Mouse (Mus musculus) E14TG2a.4 (cell line): ENCODE data around the gene Tssk2.

Experiments
- H3K27me3 ChIP-seq: 2 replicates; pipeline ENCODE4 v1.6.1; 2014; ENCODE audit warnings: low read length, control low read depth; ENCODE audit not compliant: insufficient read depth
- H3K36me3 ChIP-seq: 2 replicates; pipeline ENCODE4 v1.6.1; 2014; ENCODE audit warnings: low read length, control low read depth; ENCODE audit not compliant: insufficient read depth
- H3K4me1 ChIP-seq: replicated peaks from 2 replicates; pipeline ENCODE4 v1.6.1; 2014; ENCODE audit warnings: low read depth, low read length, control low read depth
- H3K4me3 ChIP-seq: replicated peaks from 2 replicates; pipeline ENCODE4 v1.5.1; 2014; ENCODE audit warnings: mild to moderate bottlenecking, low read length
- H3K9me3 ChIP-seq: 2 replicates; pipeline ENCODE4 v1.6.1; 2014; ENCODE audit warnings: low read length, control low read depth
- CTCF ChIP-seq: conservative IDR thresholded peaks from 2 replicates; pipeline ENCODE4 v1.5.1; 2014; ENCODE audit warnings: low read length
- NANOG ChIP-seq: IDR thresholded peaks from 2 replicates; pipeline ENCODE4 v1.6.1; 2014; ENCODE audit warnings: borderline replicate concordance, low read length, mixed read lengths
- POU5F1 ChIP-seq: IDR thresholded peaks from 2 replicates; pipeline ENCODE4 v1.6.1; 2014; ENCODE audit warnings: low read length, borderline replicate concordance

The Tssk2 gene

GRCm38 (mm10) chr16:17898462-17898861 is at the start of gene Tssk2, which contains the start of gene Dgcr2:
Gene Tssk2 (plus strand): TSS chr16:17898637.
Gene Dgcr2 (minus strand): TSS chr16:17898562.
- Histone ChIP-seq H3K27me3 (peaks cover 14% of the 10 kb centered on the region; the same call in 1 of the 2 replicates), H3K4me3 (no peak within 1 kb of the TSS), H3K4me1 (no peaks in the 10 kb centered on the region), H3K9me3 (no peaks in the 10 kb centered on the region), H3K36me3 (peaks cover 42% of the 10 kb centered on the region)
- TF ChIP-seq NANOG (no peak), CTCF (no peak)

DNA sequence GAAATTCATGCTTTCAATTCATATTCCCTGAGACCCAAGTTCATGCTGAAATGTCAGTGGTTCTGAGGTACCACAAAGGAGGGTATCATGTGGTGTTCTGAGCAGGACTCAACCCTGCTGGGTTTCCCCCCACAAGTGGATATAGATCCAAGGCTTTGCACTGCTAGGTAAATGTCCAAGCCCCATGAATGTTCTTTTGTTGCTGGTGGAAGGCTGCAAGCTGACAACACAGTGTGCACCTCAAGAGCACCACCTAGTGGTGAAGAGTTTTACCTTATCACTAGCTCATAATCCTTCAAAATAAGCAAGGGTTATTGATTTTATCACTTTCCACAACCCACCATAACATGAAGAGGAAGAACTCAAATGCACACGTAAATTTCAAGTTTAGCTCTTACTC is 49.5 kb upstream of the Tssk2 start:
- H3K9me3 ChIP-seq = peaks cover 5% of the 10 kb centered on the region
- H3K36me3 ChIP-seq = peaks cover 95% of the 10 kb centered on the region
- no peaks in the 10 kb centered on the region for H3K27me3 ChIP-seq
- no peak overlapping the region for H3K4me3 ChIP-seq
- 0 out of 2 replicates have a peak, but pooled peaks cover 3% of the 10 kb centered on the region for H3K4me1 ChIP-seq
- TF ChIP-seq NANOG (no peak), CTCF (peak; percentile 71), POU5F1 (no peak)

DNA sequence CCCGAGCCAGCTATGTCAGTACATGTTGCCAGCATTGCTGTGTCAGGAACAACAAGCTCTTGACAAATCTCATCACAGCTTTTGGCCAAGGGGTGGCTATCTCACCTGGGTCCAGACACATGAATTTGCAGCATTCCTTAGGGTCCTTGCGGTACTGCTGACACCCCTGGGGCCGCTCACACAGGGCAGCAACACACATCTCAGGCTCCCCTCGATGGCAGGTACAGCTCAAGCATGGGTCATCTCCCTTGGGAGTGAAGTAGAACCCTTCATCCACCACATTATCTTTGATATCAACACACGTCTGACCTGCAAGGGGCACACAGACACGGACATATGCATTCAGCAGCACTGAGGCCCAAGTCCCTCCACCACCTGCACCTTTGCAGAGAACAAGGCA is 49.0 kb upstream of the Tssk2 start:
- Histone ChIP-seq H3K27me3 (no peaks in the 10 kb centered on the region), H3K4me1 (0 out of 2 replicates have a peak, but pooled peaks cover 3% of the 10 kb centered on the region), H3K36me3 (peaks cover 95% of the 10 kb centered on the region), H3K9me3 (peaks cover 5% of the 10 kb centered on the region), H3K4me3 (no peak overlapping the region)
- no peak for TF ChIP-seq CTCF
- TF ChIP-seq NANOG = no peak
- no peak for TF ChIP-seq POU5F1

- TF ChIP-seq CTCF (no peak), NANOG (no peak), POU5F1 (no peak)
- Histone ChIP-seq H3K4me1 (no peaks in the 10 kb centered on the region), H3K27me3 (no peaks in the 10 kb centered on the region), H3K9me3 (peaks cover 5% of the 10 kb centered on the region), H3K36me3 (peaks cover 93% of the 10 kb centered on the region), H3K4me3 (no peak overlapping the region)
These were observed 47.1 kb upstream of the Tssk2 start for GRCm38 (mm10) chr16:17851331-17851730.

DNA sequence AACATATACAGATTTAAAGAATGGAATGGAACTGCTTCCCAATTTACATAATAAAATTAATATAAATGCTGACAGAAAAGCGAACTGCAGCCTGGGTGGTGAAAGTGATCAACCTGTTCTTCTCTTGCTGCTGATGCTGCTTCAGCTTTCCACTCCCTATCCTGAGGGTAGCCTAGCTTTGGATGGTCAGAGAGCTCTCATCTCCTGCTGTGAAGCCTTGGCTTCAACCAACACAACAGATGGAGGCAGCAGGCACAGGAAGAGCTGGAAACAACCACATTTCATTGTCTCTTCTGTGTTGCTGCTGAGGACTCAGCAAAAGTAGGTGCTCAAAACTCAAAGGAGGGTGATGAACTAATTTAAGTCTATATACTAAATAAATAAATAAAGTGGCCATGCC is 46.6 kb upstream of the Tssk2 start:
- Histone ChIP-seq H3K9me3 (peaks cover 5% of the 10 kb centered on the region), H3K27me3 (no peaks in the 10 kb centered on the region), H3K4me1 (no peaks in the 10 kb centered on the region), H3K4me3 (no peak overlapping the region), H3K36me3 (peaks cover 93% of the 10 kb centered on the region)
- TF ChIP-seq NANOG (no peak), CTCF (no peak), POU5F1 (no peak)

DNA sequence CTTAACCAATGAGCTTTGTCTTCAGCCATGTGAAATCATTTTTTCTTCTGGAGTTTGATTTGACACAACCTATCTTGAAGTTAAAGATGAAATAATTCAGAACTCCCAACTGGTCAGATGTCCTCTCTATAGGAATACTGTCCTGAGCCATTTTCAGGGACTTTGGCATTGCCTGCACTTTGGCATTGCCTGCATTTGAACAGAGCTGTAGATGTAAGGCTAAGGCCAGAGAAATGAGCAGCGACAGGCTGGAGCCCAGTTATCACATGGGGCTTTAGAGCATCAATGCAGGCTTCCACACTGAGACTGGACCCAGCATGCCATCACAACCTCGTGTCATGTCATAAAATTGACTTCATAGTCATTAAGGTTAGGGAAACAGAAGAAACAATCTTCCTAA is 45.2 kb upstream of the Tssk2 start:
- no peak overlapping the region for H3K4me3 ChIP-seq
- H3K27me3 ChIP-seq = no peaks in the 10 kb centered on the region
- H3K4me1 ChIP-seq = no peaks in the 10 kb centered on the region
- peaks cover 93% of the 10 kb centered on the region for H3K36me3 ChIP-seq
- TF ChIP-seq POU5F1 = no peak
- TF ChIP-seq CTCF = no peak
- no peak for TF ChIP-seq NANOG
- peaks cover 5% of the 10 kb centered on the region for H3K9me3 ChIP-seq

DNA sequence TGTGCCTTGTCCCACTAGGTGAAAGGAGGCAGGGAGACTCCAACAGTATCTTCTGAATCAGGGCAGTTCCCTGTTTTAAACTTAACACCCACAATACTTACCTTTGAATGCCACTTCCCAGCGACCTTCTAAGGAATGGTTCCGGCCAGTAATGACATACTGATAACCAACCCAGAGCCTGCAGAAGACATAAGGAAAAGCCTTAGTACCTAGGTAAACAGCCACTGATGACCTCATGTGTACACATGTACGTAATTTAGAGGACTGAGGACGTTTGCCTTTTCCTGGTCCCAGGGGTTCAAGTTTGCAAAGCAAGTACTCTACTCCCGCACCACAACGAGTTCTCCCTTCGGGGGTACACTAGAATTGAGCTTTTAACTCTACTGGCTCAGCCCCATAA is 41.3 kb upstream of the Tssk2 start:
- TF ChIP-seq POU5F1 = no peak
- no peak for TF ChIP-seq NANOG
- TF ChIP-seq CTCF = no peak
- Histone ChIP-seq H3K36me3 (peaks cover 94% of the 10 kb centered on the region), H3K4me3 (no peak overlapping the region), H3K9me3 (no peaks in the 10 kb centered on the region), H3K4me1 (peaks cover 3% of the 10 kb centered on the region; the same call in 1 of the 2 replicates), H3K27me3 (no peaks in the 10 kb centered on the region)

- no peaks in the 10 kb centered on the region for H3K9me3 ChIP-seq
- no peaks in the 10 kb centered on the region for H3K27me3 ChIP-seq
- TF ChIP-seq CTCF = peak; percentile 58
- TF ChIP-seq NANOG = no peak
- H3K4me1 ChIP-seq = peaks cover 10% of the 10 kb centered on the region; the same call in 1 of the 2 replicates
- H3K4me3 ChIP-seq = no peak overlapping the region
- peaks cover 87% of the 10 kb centered on the region for H3K36me3 ChIP-seq
These were observed 39.8 kb upstream of the Tssk2 start for GRCm38 (mm10) chr16:17858592-17858991.

DNA sequence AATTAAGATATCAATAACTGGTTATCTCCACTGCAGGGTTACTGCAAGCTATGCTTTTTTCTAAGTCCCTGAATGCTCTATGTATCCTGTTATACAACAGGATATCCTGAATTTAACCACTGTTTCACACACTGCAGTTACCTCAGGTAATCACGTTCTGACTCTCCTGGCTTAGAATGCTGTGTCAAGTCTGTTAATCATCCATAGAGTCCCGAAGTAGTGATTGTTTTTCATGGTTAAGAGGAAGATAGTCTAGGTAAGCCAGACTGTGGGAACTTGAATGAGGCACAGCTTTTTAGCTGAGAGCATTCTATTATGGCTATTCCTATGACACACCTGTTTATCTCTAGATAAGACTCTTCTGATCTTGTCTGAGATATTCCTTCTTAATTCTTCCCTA is 33.1 kb upstream of the Tssk2 start:
- Histone ChIP-seq H3K9me3 (no peaks in the 10 kb centered on the region), H3K27me3 (no peaks in the 10 kb centered on the region), H3K36me3 (peaks cover 60% of the 10 kb centered on the region), H3K4me1 (peaks cover 22% of the 10 kb centered on the region), H3K4me3 (no peak overlapping the region)
- TF ChIP-seq CTCF = no peak

- H3K27me3 ChIP-seq = no peaks in the 10 kb centered on the region
- H3K4me3 ChIP-seq = no peak overlapping the region
- peaks cover 60% of the 10 kb centered on the region for H3K36me3 ChIP-seq
- peaks cover 22% of the 10 kb centered on the region for H3K4me1 ChIP-seq
- no peaks in the 10 kb centered on the region for H3K9me3 ChIP-seq
- TF ChIP-seq CTCF (no peak), NANOG (no peak), POU5F1 (no peak)
These were observed 32.7 kb upstream of the Tssk2 start for GRCm38 (mm10) chr16:17865770-17866169.
